Mouse (Mus musculus) heart, postnatal 0 days (tissue): Measurements from ENCODE around the gene Defb45.

Experiments used
- CTCF ChIP-seq: IDR thresholded peaks from 2 replicates; pipeline ENCODE4 v1.5.1; 2016; ENCODE audit warnings: antibody characterized with exemption, control low read depth, low read depth
- EP300 ChIP-seq: IDR thresholded peaks from 2 replicates; pipeline ENCODE4 v1.6.1; 2016; ENCODE audit warnings: antibody characterized with exemption, low read depth

GRCm38 (mm10) chr2:152600076-152600475 is 877 bp upstream of the Defb45 start:
- TF ChIP-seq CTCF: no peak
- TF ChIP-seq EP300: no peak
